ENCODE assay signal across 9 mouse cellular contexts in genomic region chr17:28926866-28927635, GRCm38 (mm10). TPM values are rescaled to one million over a fixed set of nuclear protein-coding genes. Genes with fewer than 3 reads are reported as not detected.
DNase-seq lines count a peak whose midpoint lies in the region; ATAC-seq and TF ChIP-seq lines count a peak whose summit lies in the region.
"Had no signal": no experiment of that assay in that cellular context is flagged by ENCODE, and none has a peak within 500 bp of the region (broad histone marks: within the 10 kb centered on the region; RNA-seq: fewer than 3 reads in every experiment).

No protein-coding gene starts in this region.

- H3K27ac ChIP-seq in hindbrain, embryonic 10.5 days = peak overlapping the region; percentile 54; the same call in 1 of the 2 replicates
- H3K27ac ChIP-seq in hindbrain, embryonic 16.5 days (ENCODE audit: low read depth, low read length) = no peak overlapping the region
- H3K27ac ChIP-seq in embryonic fibroblast, embryonic 13.5 days (ENCODE audit: insufficient read depth, low read length) = no peak overlapping the region
- peak overlapping the region; percentile 25; the same call in 1 of the 2 replicates for H3K27ac ChIP-seq in limb, embryonic 10.5 days
- H3K27ac ChIP-seq: heart, embryonic 13.5 days had no signal

- WGBS in hindbrain, embryonic 10.5 days = 52% methylated on average over 15 of the region's 15 CpGs
- WGBS in hindbrain, embryonic 16.5 days = 55% methylated on average over 15 of the region's 15 CpGs
- 52% methylated on average over 15 of the region's 15 CpGs for WGBS in limb, embryonic 10.5 days

- TF ChIP-seq POLR2A in embryonic fibroblast, embryonic 13.5 days (IDR thresholded peaks at IDR 0.05; ENCODE audit: low read depth, low read length) = no peak

- peak; percentile 60 for DNase-seq in hindbrain, embryonic 10.5 days (ENCODE audit: low spot score)
- peak; percentile 72 for DNase-seq in CD4-positive helper T cell, adult 2 months (ENCODE audit: low read depth, low spot score)
- DNase-seq in R1 (ENCODE audit: low read depth, low spot score) = peak; percentile 93
- peak; percentile 58 for DNase-seq in limb, embryonic 10.5 days (ENCODE audit: low spot score)
- no peak for DNase-seq in urinary bladder, postnatal 4 days (ENCODE audit: low spot score in 2 of 2)

- H3K27me3 ChIP-seq in hindbrain, embryonic 10.5 days (ENCODE audit: insufficient read depth, poor library complexity, severe bottlenecking) = no peaks in the 10 kb centered on the region
- H3K27me3 ChIP-seq in hindbrain, embryonic 16.5 days (replicated peaks; ENCODE audit: control insufficient read depth, insufficient read depth, low read length) = no peaks in the 10 kb centered on the region
- no peaks in the 10 kb centered on the region for H3K27me3 ChIP-seq in limb, embryonic 10.5 days (ENCODE audit: low read depth, poor library complexity, severe bottlenecking)
- H3K27me3 ChIP-seq: heart, embryonic 13.5 days had no signal

- H3K9ac ChIP-seq in hindbrain, embryonic 16.5 days (ENCODE audit: low read depth, low read length) = no peak overlapping the region

- H3K36me3 ChIP-seq in hindbrain, embryonic 10.5 days = no peaks in the 10 kb centered on the region
- no peaks in the 10 kb centered on the region for H3K36me3 ChIP-seq in hindbrain, embryonic 16.5 days (ENCODE audit: control insufficient read depth, insufficient read depth, low read length)
- H3K36me3 ChIP-seq in limb, embryonic 10.5 days = no peaks in the 10 kb centered on the region
- H3K36me3 ChIP-seq: heart, embryonic 13.5 days had no signal

- H3K4me1 ChIP-seq in hindbrain, embryonic 10.5 days (replicated peaks) = peaks cover 47% of the 10 kb centered on the region
- peaks cover 10% of the 10 kb centered on the region for H3K4me1 ChIP-seq in hindbrain, embryonic 16.5 days (ENCODE audit: control insufficient read depth, insufficient read depth, low read depth, low read length)
- peaks cover 5% of the 10 kb centered on the region for H3K4me1 ChIP-seq in embryonic fibroblast, embryonic 13.5 days (ENCODE audit: control insufficient read depth, insufficient read depth, low read length)
- H3K4me1 ChIP-seq in limb, embryonic 10.5 days = peaks cover 10% of the 10 kb centered on the region

- no peak for ATAC-seq in hindbrain, embryonic 16.5 days
- peak; percentile 42; the same call in 1 of the 2 replicates for ATAC-seq in neutrophil, adult 5-6 weeks (ENCODE audit: extremely low read depth, insufficient number of reproducible peaks, low FRiP score, poor library complexity, severe bottlenecking)

- no peak overlapping the region for H3K4me3 ChIP-seq in hindbrain, embryonic 10.5 days
- H3K4me3 ChIP-seq in hindbrain, embryonic 16.5 days (ENCODE audit: low read length) = no peak overlapping the region
- H3K4me3 ChIP-seq in embryonic fibroblast, embryonic 13.5 days (ENCODE audit: insufficient read depth, low read length) = no peak overlapping the region
- no peak overlapping the region for H3K4me3 ChIP-seq in limb, embryonic 10.5 days
- H3K4me3 ChIP-seq: heart, embryonic 13.5 days had no signal

- no peak overlapping the region for H3K4me2 ChIP-seq in hindbrain, embryonic 16.5 days (ENCODE audit: low read length)

- no peaks in the 10 kb centered on the region for H3K9me3 ChIP-seq in hindbrain, embryonic 10.5 days
- no peaks in the 10 kb centered on the region for H3K9me3 ChIP-seq in hindbrain, embryonic 16.5 days (ENCODE audit: control insufficient read depth, low read length)
- H3K9me3 ChIP-seq in limb, embryonic 10.5 days (replicated peaks) = no peaks in the 10 kb centered on the region
- H3K9me3 ChIP-seq: heart, embryonic 13.5 days had no signal

- peak; percentile 62; the same call in 1 of the 2 replicates for TF ChIP-seq CTCF in embryonic fibroblast, embryonic 13.5 days (IDR thresholded peaks at IDR 0.05; ENCODE audit: borderline replicate concordance, insufficient read depth, low read length)

RNA-seq across cellular contexts. Expression of gene 4930539E08Rik, which starts 11.9 kb away (rescaled TPM):
- polyA plus RNA-seq in hindbrain, embryonic 10.5 days (2016; fragmentation: Nextera tagmentation; extraction: Ambion mirVana) = 0.07 and 0.31 TPM in 2 replicates
- polyA plus RNA-seq in hindbrain, embryonic 16.5 days (2015; fragmentation: Nextera tagmentation; extraction: Ambion mirVana) = 2.4 TPM in 2 replicates
- polyA plus RNA-seq in embryonic fibroblast, embryonic 13.5 days (2011; ENCODE audit: insufficient read length, low read depth, missing spikeins) = not detected in 2 replicates
- polyA plus RNA-seq in limb, embryonic 10.5 days (2016; fragmentation: Nextera tagmentation; extraction: Ambion mirVana) = 0.05 and 0.10 TPM in 2 replicates
- total RNA-seq in neutrophil, adult 5-6 weeks (2017) = 0.12 and 0.23 TPM in 2 replicates

RNA-seq across cellular contexts. Expression of gene Pxt1, which starts 16.6 kb away (rescaled TPM):
- polyA plus RNA-seq in hindbrain, embryonic 10.5 days (2016; fragmentation: Nextera tagmentation; extraction: Ambion mirVana) = 0.16 and 0.26 TPM in 2 replicates
- not detected in 2 replicates for polyA plus RNA-seq in hindbrain, embryonic 16.5 days (2015; fragmentation: Nextera tagmentation; extraction: Ambion mirVana)
- polyA plus RNA-seq in embryonic fibroblast, embryonic 13.5 days (2011; ENCODE audit: insufficient read length, low read depth, missing spikeins) = not detected in 2 replicates
- polyA plus RNA-seq in limb, embryonic 10.5 days (2016; fragmentation: Nextera tagmentation; extraction: Ambion mirVana) = 0.24 and 0.45 TPM in 2 replicates
- total RNA-seq in neutrophil, adult 5-6 weeks (2017) = not detected in 2 replicates

RNA-seq across cellular contexts. Expression of gene Kctd20, which starts 24.7 kb away (rescaled TPM):
- polyA plus RNA-seq in hindbrain, embryonic 10.5 days (2016; fragmentation: Nextera tagmentation; extraction: Ambion mirVana) = 103 and 111 TPM in 2 replicates
- polyA plus RNA-seq in hindbrain, embryonic 16.5 days (2015; fragmentation: Nextera tagmentation; extraction: Ambion mirVana) = 76.5 and 88.8 TPM in 2 replicates
- polyA plus RNA-seq in embryonic fibroblast, embryonic 13.5 days (2011; ENCODE audit: insufficient read length, low read depth, missing spikeins) = 72.2 and 77.5 TPM in 2 replicates
- 121 and 129 TPM in 2 replicates for polyA plus RNA-seq in limb, embryonic 10.5 days (2016; fragmentation: Nextera tagmentation; extraction: Ambion mirVana)
- 117 and 123 TPM in 2 replicates for total RNA-seq in neutrophil, adult 5-6 weeks (2017)

Comparison
In these comparisons a context has a peak if more than half of its experiments do, and no peak if none do; other contexts are left out.
1. H3K27ac ChIP-seq: peak in hindbrain, embryonic 10.5 days (single experiment) and limb, embryonic 10.5 days (single experiment); none in hindbrain, embryonic 16.5 days (single experiment) and embryonic fibroblast, embryonic 13.5 days (single experiment).
2. DNase-seq: peak in hindbrain, embryonic 10.5 days (single experiment), CD4-positive helper T cell, adult 2 months (single experiment), R1 (single experiment) and limb, embryonic 10.5 days (single experiment); none in urinary bladder, postnatal 4 days (0 of 2).